Mouse (Mus musculus): ENCODE measurements around the gene Ptch2.

Gene Ptch2

DNA sequence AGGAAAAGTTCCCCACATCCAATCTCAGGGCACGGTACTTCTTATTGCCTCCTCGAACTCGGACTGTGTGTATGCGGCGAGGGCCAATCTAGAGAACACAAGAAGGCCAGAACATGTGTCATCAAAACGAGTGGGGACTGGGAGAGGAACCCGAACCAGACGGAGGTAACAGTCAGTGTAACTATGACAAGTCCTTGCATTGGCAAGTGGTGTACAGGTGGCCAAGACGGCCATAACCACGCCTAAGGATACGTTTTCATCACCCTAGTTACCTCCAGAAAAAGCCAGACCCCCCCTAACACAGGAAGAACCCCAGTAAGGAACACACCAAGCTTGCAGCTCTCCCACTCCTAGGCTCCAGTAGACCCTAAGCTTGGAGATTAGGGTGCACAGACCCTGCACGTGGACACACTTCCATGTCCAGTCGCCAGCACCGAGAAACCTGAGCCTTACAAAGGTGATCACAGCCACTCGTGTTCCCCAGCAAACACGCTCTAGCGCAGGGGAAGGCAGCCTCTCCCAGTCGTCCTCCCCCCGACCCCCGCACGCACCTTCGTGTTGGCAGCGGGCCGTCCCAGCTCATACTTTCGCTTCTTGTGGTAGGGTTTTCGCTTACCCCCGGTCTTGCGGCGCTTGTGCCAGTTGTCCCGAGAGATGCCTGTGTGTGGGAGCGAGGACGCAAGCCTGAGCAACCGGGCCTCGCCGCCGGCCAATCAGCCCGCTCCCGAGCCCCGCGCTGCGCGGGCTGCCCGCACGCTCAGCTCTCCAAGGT is 59.3 kb downstream of the Ptch2 start:
- DNase-seq, result no peak

DNA sequence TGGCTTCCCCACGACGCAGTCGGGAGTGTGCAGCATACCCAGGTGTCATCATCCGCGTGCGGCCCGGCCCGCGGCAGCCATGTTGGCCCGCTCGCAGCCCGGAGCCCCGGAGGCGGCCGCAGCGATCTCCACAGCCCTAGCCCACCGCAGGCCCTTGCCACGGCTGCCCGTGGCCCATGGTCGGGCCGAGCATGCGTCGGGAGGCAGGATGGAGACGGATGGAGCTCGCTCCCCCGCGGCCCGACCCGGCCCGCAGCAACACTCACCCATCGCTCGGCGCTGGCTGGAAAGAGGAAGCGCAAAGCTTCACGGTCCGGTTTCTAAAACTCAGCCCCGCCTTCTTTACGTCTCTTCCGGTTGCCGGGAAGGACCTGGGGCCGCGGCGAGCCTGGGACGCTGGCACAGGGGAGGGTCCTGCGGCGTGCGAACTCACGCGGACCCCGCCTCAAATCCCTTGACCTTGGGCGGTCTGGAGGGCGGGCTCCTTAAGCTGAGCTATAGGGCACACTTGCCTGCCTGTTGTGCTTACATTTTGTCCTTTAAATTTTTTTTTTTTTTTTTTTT is 60.0 kb downstream of the Ptch2 start, which contains the start of gene Rps8:
Gene Rps8 (minus strand): TSS at position 452 of the 564 bp plus-strand sequence.
- DNase-seq, result peak; percentile 77 to 81

DNA sequence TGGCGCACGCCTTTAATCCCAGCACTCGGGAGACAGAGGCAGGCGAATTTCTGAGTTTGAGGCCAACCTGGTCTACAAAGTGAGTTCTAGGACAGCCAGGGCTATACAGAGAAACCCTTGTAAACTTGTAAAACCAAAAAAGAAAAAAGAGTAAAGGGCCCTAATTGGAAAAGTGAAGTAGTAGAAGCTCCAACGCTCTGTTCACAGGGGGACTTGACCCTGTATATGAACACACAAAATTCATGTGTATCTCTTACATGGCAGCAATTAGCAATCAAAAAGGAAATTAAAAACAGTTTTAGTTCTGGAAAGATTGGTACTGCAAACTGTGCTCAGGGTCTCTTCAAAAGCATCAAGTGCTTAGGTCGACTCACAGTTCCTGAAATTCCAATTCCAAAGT is 60.5 kb downstream of the Ptch2 start:
- DNase-seq, result no peak

DNA sequence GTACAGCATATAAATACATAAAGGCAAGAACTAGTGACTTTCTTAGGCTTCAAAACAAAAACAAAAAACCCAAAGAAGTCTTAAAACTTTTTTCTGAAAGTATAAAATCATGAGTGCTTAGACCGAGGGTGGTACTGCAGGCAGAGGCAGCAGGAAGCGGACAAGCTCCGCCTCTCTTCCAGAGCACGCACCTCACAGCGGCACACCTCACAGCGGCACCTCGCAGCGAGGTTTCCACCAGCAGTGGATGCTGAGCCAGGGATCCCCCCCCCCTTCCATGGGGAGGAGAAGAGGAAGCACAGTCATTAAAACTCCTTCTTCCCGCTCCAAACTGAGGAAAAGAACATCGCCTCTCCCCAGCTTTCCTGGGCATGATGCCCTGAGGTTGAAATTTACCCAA is 63.8 kb downstream of the Ptch2 start:
- no peak for DNase-seq

DNA sequence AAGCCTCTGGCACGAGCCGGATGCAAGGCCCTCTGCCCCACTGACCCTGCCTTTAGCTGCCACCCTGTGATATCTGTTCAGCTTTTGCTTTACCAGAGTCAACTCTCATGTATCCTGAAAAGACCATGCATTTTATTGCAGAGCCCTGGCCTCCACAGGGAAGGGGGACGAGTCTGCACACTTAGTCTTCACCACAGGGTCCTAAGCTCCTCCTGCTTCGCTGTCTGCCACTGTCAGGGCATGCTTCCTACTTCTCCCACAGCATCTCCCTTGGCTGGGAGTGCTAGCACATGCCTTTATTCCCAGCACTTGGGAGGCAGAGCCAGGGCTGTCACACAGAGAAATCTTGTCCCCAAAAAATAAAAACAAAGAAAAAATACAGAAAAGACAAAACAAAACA is 65.3 kb downstream of the Ptch2 start:
- DNase-seq, result no peak

Measured in spleen, adult 18-20 months (tissue).